Mouse (Mus musculus) NIH3T3 (cell line): ENCODE measurements around the gene Unc50.

Experiments
- DNase-seq: peaks from one replicate; pipeline ENCODE4 v3.0.0-alpha.2; 2012; ENCODE audit warnings: low read depth

Gene Unc50

DNA sequence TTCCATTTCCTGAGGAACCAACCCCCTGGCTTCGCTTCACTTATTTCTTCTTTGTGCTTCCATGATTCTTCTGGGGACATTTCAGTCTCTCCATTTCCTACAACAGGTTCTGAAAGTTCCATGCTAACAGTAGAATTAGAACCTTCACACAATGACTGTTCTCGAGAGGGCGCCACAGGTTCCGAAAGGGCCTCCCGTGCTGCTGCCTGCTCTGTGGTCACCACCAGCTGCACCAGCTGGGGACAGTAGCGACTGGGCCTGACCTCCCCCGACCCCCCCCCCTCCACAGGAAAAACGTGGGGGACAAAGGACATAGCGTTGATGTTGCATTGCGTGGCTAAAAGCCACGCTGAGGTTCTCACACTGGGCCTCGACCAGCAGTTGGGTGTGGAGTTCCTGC is 58.6 kb downstream of the Unc50 start:
- DNase-seq = no peak
